Mouse (Mus musculus): ENCODE measurements around the gene Arl9. TPM values are rescaled to one million over a fixed set of nuclear protein-coding genes. Genes with fewer than 3 reads are reported as not detected.
"Not testable (repeated sequence)": the region's sequence is repeated elsewhere in the genome, so short reads cannot be mapped to it uniquely, and the experiment has no call there.

Arl9 gene
- total RNA-seq (2022): not detected

DNA sequence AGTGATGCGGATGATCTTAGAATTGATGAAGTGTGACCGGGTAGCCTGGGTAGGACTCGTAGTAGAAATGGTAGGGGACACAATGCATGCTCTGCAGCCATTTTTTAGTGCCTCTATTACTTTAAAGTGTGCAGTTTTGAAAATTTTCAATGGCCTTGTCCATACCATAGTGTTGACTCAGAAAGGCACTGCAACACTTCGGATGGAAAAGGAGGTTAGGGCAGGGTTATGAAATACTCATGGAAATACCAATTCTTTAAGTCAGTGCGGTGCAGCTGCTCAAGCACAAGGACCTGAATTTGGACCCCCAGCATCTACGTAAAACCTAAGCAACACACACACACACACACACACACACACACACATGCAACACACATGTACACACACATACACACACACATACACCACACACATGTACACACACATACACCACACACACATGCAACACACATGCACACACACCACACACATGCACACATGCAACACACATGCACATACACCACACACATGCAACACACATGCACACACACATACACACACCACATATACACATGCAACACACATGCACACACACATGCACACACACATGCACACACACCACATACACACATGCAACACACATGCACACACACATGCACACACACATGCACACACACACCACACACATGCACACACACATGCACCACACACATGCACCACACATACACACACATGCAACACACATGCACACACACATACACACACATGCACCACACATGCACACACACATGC, at the start of gene Arl9:
Gene Arl9 (plus strand): TSS at position 5 of the 771 bp plus-strand sequence.
- no peak for DNase-seq (ENCODE audit: low spot score in 2 of 2)

DNA sequence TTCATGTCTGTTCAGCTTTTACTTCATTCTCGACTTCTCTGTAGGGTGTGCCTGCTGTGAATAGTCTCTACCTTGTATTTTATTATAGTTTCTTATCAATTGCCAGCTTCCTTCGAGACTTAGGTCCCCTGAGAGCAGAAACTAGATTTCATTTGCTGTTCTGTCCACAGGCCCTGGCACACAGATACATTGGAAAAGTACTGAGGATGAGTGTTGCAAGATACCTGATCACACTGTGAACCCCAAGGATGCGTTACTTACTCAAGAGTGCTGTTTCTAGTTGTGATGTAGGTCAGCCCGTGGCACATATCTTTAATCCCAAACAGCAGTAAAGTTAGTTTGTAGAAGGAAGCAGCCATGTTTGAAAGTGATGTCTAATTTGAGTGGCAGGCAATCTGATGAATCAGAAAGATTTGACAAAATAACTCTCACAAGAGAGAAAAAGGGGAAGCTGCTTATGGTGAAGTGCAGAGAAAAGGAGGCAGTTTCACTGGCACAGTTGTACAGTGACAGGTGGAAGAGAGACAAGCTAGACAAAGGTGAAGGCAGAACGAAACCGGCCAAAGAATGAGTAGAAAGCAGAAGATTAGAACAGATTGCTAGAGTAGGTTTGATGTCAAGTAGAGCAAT, 49.5 kb upstream of the Arl9 start:
- no peak for DNase-seq (ENCODE audit: low spot score in 2 of 2)

DNA sequence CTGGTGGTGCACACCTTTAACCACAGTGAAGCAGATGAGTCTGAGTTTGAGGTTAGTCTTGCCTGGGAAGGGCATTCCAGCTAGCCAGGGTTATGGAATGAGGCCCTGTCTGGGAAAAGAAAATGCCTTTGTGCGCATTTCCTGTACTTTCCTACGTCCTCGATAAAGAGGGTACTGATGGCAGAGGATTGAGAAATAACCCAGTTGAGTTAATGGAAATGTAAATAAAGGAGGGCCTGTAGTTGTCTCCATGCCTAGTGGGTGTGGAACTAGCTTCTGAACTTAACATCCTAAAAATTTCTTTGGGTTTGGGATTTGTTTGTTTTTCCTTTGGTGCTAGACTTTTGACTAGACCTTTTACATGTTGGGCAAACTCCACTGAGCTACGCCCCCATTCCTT, 48.4 kb upstream of the Arl9 start:
- no peak for DNase-seq (ENCODE audit: low spot score in 2 of 2)

DNA sequence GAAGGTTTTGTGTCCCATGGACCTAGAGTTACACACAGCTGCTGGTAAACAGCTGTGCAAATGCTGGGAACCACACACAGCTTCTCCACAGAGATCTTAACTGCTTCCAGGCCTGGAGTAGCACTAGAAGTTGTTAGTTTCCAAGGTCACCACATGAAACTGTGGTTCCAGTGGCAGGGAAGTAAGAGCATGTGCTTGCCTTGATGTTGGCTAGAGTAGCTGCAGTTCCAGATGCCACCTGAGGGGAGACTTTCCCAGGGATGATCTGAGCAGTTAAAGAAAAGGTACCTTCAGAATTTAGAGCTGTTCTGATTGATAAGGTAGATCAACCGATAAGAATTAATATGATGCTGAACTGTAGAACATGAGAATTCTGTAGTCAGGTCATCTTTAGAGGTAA, 45.9 kb upstream of the Arl9 start:
- DNase-seq (ENCODE audit: low spot score in 2 of 2): no peak

DNA sequence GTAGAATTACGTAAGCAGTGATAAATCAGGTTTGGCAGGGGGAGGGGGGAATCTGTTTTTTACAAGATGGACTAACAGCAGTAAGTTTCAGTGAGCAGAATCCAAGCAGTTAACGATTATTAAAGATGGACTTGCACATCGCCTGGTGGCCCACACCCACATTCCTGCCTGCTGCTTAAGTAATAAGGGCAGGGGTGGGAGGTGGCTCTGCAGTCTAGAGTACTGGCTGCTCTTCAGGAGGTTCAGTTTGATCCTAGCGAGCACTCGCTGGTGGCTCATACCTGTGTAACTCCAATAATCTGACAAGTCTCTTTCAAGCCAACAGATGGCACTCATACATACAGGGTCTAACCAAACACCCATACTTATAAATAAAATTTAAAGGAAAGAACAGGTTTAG, 44.3 kb upstream of the Arl9 start:
- DNase-seq (ENCODE audit: low spot score in 2 of 2): no peak

DNA sequence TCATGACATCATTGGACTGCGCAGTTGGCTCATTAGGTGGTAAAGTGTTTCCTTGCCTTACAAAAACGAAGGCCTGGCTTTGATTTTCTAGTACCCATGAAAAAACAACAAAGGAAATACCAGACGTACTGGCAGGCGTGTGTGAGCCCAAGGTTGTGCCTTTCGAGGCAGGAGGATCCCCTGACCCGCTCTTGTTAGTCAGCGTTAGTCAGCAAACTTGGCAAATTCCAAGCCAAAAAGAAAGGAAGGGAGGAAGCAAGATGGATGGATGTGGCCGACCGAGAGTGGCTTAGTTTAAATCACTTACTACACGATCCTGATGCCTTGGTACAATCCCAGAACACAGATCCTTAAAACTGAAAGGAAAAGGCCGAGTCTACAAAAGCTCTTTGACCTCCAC, 41.3 kb upstream of the Arl9 start:
- no peak for DNase-seq (ENCODE audit: low spot score in 2 of 2)

DNA sequence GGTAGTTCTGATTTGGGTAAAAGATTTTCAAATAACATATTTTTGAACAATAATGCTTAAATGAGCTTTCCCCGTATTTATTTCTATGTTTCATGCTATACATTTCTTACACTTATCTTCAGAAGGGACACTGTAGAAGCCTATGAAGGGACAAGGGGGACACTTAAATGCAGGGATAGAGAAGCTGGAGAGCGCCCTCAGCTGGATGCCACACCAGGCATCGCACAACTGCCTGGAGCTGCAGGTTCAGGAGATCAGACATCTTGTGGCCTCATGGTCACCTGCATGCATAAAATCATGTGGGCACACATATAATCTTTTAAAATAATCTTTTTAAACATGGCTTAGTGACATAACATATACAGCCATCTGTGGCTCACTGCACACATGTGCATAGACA, 39.2 kb upstream of the Arl9 start:
- no peak for DNase-seq (ENCODE audit: low spot score in 2 of 2)

DNA sequence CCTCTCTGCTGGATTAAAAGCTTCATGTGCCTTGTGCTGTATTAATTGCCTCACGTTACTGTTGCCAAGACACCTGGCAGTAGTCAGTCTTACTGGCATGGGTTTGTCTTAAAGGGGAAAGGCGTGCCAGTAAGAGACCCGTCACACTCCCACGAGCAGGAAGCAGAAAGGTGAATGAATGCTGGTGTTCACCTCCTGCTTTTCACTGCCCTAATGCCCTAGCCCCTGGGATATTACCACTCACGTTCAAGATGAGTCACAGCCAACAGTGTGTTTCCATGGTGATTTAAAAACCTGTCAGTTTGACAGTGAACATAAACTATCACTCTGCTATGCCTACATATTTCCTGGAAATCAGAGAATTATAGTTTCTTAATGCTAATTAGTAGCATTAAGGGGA, 34.6 kb upstream of the Arl9 start:
- no peak for DNase-seq (ENCODE audit: low spot score in 2 of 2)

DNA sequence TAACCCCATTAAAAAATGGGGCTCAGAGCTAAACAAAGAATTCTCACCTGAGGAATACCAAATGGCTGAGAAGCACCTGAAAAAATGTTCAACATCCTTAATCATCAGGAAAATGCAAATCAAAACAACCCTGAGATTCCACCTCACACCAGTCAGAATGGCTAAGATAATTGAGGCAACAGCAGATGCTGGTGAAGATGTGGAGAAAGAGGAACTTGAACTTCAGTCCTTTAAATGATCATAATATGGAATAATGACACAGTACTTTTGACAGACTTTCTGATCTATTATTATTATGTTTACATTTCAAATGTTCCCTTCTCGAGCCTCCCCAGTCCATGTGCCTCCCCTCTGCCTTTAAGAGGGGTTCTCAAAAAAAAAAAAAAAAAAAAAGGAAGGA, 32.7 kb upstream of the Arl9 start:
- DNase-seq (ENCODE audit: low spot score in 2 of 2): not testable (repeated sequence)

DNA sequence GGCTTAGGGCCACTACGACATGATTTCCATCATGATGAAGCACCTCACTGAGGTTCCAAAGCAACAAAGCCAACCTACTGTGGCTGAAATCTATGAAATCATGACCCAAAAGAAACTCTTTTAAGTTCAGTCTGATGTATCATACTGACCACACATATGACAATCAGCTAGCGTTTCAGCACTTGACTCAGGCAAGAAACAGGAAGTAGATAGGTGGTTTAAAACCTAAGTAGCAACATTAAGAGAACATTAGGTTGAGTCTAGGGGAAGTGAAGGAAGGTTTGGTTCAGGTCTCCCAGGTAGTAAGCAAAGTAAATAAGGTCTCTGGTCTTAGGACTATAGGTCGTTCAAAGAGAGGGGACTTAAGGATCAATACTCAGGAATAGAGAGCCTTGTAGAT, 30.4 kb upstream of the Arl9 start:
- DNase-seq (ENCODE audit: low spot score in 2 of 2): no peak

DNA sequence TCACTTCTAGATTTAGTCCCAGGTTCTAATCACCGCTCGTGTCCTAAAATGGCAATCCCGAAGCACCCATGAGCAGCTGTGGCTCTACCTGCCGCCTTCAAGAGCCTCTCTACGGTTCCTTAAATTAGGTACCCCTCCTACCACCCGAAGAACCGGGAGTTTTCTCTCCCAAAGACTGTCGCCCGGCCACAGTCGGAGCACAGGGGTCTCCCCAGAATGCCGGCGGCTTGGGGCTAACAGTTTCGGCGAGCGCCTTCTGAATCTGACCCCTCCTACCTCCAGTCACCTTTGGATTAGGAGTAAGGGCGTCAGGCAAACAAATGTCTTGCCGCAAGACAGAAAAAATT, 29.7 kb upstream of the Arl9 start:
- DNase-seq (ENCODE audit: low spot score in 2 of 2): no peak

DNA sequence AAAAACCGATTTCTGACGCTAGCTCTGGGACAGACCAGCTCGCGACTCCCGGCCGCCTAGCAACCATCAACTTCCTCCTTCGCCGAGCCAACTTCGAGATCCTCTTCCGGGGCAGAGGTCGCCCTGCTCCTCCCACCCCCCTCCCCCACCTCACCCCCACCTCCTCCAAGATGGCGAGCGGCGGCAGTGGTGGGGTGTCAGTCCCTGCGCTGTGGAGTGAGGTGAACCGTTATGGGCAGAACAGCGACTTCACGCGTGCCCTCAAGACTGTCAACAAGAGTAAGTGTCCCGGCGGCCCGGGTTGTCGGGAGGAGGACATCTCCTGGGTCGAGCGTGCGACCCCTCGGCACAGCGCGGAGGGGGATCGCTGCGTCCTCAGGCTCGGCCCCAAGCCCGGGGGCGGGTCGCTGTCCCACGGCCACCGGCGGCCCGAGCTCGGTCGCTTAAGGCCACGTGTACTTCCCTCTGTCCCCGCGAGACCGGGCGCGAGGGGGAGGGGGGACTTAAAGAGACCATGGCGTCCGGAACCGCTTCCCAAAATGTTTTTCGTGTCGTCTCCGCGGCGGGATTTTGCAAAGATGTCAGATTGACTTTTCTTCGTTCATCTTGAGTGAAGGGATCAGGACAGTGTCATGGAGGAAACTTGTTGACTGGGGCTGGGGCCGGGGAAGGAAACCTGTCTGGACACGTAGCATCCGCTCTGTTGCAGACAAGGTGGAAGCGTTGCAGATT, 29.1 kb upstream of the Arl9 start, which contains the start of gene Srp72:
Gene Srp72 (plus strand): TSS at position 130 of the 732 bp plus-strand sequence.
- peak; percentile 74 to 76 for DNase-seq (ENCODE audit: low spot score in 2 of 2)

DNA sequence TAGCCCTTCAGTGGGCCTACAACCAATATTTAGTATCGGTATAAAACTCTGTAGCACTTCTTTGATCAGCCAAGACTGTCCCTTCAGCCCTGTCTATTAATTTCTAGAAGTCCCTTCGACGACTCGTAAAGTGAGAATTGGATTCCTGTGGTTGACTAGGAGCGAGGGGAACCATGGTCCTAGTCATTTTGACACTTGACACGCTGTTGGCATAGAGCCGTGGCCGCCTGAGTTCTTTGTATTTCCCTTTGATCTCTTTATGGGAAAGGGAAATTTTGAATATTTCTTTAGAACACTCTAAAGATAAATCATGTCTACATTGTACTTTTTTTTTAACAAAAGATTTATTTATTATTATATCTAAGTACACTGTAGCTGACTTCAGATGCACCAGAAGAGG, 28.1 kb upstream of the Arl9 start:
- DNase-seq (ENCODE audit: low spot score in 2 of 2): no peak

DNA sequence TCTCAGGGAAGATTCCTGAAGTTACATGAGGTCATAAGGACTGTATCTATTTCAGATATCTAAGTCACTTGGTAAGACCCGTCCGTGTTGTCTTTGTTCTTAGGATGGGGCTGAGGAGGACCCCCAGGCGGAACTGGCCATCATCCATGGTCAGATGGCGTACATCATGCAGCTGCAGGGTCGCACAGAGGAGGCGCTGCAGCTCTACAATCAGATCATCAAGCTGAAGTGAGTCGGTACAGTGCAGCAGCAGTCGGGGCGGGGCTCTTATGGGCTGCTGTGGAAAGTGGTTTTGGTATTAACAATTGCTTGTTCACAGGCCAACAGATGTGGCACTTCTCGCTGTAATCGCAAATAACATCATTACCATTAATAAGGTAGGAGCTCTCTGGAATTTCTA, 19.8 kb upstream of the Arl9 start:
- no peak for DNase-seq (ENCODE audit: low spot score in 2 of 2)

DNA sequence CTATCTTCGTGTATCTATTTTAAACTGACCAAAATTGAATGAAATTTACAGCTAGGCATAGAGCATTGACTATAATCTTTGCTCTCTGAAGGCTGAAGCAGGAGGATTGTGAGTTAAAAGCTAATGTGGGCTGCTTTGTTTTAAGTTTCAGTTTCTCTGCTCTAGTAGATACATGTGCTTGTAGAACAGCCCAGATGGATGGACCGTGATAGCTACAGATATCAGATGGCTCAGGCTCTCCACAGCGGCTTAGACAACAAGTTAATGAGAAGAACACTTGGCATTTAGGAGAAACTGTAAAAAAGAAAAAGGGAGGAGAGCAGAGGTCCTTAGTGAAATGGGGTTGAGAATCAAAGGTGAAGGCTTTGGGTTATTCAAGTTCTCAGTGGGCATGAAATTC, 13.1 kb upstream of the Arl9 start:
- DNase-seq (ENCODE audit: low spot score in 2 of 2): no peak

DNA sequence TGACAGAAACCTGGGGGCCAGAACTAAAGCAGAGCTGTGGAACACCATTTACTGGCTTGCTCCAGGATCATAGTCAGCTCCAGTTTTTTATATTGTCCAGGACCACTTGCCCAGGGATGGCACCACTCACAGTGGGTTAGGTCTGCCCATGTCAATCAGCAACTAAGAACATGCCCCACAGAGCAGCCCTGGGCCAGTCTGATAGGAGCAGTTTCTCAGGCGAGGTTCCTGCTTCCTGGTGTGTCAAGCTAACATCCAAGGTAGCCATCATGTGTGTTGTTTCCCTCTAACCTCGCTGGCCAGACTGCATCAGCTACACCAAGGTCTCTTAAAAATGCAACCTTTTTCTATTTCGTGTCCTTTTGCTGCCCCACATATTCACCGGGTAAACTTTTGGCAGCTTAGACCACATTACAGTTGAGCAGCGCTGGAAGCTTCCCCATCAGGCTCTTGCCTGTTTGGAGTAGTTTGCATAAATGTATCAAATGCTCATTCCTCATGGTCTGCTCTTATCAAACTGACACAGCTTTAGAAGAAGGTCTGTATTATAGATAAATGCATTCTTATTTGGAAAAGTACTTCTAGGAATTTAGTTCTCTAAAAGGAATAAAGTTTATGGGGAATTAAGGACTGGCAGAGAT, 10.6 kb upstream of the Arl9 start:
- DNase-seq (ENCODE audit: low spot score in 2 of 2): no peak

DNA sequence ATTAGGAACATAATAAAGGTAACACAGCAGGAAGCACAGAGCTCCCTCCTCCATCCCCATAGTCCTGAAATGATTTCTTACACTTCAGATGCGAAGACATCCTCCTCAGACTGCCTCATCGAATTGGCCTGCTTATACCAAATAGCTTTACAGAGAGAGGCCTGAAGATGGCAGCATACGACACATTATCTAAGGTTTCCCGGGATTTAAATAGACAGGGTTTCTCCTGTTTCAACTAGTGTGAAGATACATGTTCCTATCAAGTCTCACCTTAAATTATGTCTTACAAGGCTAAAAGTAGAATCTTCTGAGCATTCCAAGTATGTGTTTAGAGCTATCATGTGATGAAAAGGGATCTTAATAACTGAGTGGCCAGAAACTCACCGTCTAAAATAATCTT, 5.4 kb upstream of the Arl9 start:
- DNase-seq (ENCODE audit: low spot score in 2 of 2): no peak

DNA sequence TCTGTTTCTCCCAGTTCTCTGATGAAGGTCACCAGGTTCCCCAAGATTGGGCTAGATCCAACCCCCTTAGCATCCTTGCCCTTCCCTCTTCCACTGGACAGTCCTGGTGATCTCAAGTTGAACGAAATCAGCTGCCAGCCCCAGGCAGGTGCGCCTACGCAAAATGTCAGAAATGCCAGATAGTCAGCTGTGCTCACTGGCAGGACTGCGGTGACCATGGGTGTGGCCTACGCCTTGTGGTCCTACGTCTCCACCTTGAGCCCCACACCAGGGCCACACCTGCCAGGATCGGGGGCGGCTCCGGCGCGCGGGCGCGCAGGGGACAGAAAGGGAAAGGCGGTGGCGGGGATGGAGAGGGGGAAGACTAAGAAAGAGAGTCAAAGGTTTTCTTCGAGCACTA, 2.7 kb upstream of the Arl9 start:
- no peak for DNase-seq (ENCODE audit: low spot score in 2 of 2)

DNA sequence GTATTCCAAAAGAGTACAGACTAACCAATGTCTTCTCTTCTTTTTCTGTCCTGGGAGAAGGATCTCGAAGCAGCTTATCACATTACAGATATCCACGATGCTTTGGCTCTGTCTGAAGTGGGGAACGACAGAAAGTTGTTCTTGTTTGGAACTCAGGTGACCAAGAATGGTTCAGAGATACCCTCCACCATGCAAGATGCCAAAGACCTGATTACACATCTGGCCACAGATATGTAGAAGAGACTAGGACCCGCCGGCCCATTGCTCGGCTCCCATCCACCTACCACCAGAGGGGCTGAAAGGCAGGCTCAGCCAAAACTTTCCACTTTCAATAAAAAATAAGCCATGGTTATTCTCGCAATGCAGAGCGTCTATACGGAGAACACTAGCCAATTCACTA, 6.5 kb downstream of the Arl9 start:
- DNase-seq (ENCODE audit: low spot score in 2 of 2): no peak

DNA sequence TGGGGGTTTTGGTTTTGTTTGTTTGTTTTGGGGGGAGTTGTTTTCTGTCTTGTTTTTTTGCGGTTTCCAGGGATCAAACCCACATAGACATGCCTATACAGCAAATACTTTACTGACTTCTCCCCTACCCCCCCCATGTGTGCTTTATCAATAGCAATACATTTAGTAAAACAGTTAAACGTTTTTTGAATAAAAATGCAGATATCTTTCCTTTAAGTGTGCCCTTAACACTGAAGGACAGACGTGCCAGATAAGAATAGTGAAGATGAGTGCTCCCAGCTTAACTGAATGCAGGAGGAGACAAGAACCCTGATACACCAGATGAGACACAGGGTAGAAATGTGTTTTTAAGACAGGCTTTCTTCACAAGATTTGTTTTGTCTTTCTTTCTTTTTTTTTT, 7.2 kb downstream of the Arl9 start:
- DNase-seq (ENCODE audit: low spot score in 2 of 2): no peak

DNA sequence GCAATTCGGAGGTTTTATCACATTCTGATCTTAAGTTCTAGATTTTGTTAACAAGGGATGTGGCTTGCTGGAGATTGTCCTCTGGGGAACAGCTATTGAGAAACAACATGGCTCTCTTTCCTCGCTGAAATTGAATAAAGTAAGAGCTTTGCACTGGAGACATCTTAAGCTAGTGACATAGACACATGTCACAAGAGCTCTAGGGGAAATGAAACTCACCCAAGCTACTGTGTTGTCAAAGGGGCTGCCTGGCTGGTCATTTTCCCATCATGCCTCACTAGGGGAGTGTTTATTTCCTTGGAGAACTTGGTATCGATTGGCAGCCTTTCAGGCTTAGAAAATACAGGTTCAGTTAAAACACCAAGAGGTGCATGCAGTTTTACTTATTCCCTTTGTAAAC, 9.3 kb downstream of the Arl9 start:
- DNase-seq (ENCODE audit: low spot score in 2 of 2): no peak
